Mouse (Mus musculus) forebrain, embryonic 16.5 days (tissue): ENCODE results near the gene Lyrm4. TPM values are rescaled to one million over a fixed set of nuclear protein-coding genes. Genes with fewer than 3 reads are reported as not detected.

ENCODE experiments used
- ATAC-seq: fragments of 200-750 bp; cut with Nextera tagmentation; 2 replicates; pipeline ENCODE4 v1.8.0; 2017; ENCODE audit warnings: mild to moderate bottlenecking, moderate library complexity
- H3K27ac ChIP-seq: fragments of 300-500 bp; sonication (generic); 2 replicates; pipeline ENCODE4 v1.5.1; 2014; ENCODE audit warnings: low read length, control low read depth
- H3K27me3 ChIP-seq: fragments of 300-500 bp; sonication (generic); replicated peaks from 2 replicates; pipeline ENCODE4 v1.6.1; 2014; ENCODE audit warnings: low read length; ENCODE audit not compliant: control insufficient read depth, insufficient read depth
- H3K36me3 ChIP-seq: fragments of 300-500 bp; sonication (generic); 2 replicates; pipeline ENCODE4 v1.6.1; 2014; ENCODE audit not compliant: control insufficient read depth, insufficient read depth
- H3K4me1 ChIP-seq: fragments of 300-500 bp; sonication (generic); replicated peaks from 2 replicates; pipeline ENCODE4 v1.6.1; 2014; ENCODE audit warnings: low read length; ENCODE audit not compliant: control insufficient read depth, insufficient read depth
- H3K4me2 ChIP-seq: fragments of 300-500 bp; sonication (generic); 2 replicates; pipeline ENCODE4 v1.6.1; 2014; ENCODE audit warnings: mild to moderate bottlenecking, low read length, control low read depth
- H3K4me3 ChIP-seq: fragments of 300-500 bp; sonication (generic); replicated peaks from 2 replicates; pipeline ENCODE4 v1.5.1; 2014; ENCODE audit warnings: mild to moderate bottlenecking, low read length, control low read depth
- H3K9ac ChIP-seq: fragments of 300-500 bp; sonication (generic); replicated peaks from 2 replicates; pipeline ENCODE4 v1.6.1; 2014; ENCODE audit warnings: low read depth, low read length, control low read depth
- H3K9me3 ChIP-seq: fragments of 300-500 bp; sonication (generic); 2 replicates; pipeline ENCODE4 v1.6.1; 2016; ENCODE audit warnings: low read length; ENCODE audit not compliant: control insufficient read depth
- WGBS: fragments of 180-500 bp; shearing (Covaris S2); extraction: QIAGEN DNeasy Blood & Tissue Kit; methylation state at CpG from one replicate; pipeline ENCODE4 v1.1.7; 2014; 5-methylcytosine and 5-hydroxymethylcytosine counted together
- polyA plus RNA-seq: library from polyadenylated mRNA; unstranded; fragments of >200 nt; fragmentation: Nextera tagmentation; extraction: Ambion mirVana; gene quantifications from 2 replicates; pipeline ENCODE4 v1.2.1, GENCODE M21; 2015

The Lyrm4 gene
- polyA plus RNA-seq, 1 experiment from 2014 or later: 37.1 TPM

DNA sequence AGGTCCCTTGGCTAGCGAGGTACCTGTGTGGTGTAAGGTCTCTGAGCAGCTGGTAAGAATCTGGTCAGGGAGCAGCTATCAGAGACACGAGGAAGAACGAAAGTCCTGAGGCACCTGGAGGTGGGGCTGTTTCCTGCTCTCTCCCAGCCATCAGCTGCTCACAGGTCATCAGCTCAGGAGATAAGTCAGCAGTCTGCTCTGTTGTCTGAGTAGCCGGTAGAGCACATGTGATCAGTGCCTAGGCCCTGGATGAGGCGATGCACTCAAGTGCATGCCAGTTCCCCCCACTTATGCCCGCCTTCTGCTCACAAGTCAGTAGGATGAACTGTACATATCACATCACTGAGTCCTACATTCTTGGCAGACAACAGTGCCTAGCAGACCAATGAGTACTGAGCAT is 134.3 kb downstream of the Lyrm4 start:
- no peak for ATAC-seq
- Histone ChIP-seq H3K9ac (no peak overlapping the region), H3K36me3 (no peaks in the 10 kb centered on the region), H3K4me1 (peaks cover 10% of the 10 kb centered on the region), H3K4me2 (no peak overlapping the region), H3K27me3 (no peaks in the 10 kb centered on the region), H3K4me3 (no peak overlapping the region), H3K9me3 (no peaks in the 10 kb centered on the region), H3K27ac (no peak overlapping the region)
- WGBS: 91% methylated on average over 6 of the region's 6 CpGs

DNA sequence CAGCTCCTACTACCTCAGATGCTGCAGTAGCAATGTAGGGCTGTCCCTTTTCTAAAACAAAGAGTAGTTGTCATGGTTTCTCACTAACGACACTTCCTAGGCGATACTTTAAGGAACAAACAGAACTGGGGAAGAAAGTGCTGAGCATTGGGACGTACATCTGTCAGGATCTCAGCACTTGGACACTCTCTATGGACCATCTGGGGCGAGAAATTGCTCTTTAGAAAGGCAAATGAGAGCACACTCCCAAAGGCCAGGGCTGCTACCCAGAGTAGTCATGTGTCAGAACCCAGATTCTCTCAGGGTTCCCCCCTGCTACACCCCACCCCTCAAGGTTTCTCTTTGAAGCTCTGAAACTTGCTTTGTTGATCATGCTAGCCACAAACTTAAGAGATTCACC is 136.9 kb downstream of the Lyrm4 start:
- H3K4me2 ChIP-seq: no peak overlapping the region
- peaks cover 14% of the 10 kb centered on the region for H3K4me1 ChIP-seq
- no peaks in the 10 kb centered on the region for H3K27me3 ChIP-seq
- H3K9me3 ChIP-seq: no peaks in the 10 kb centered on the region
- H3K27ac ChIP-seq: peak overlapping the region; percentile 69
- ATAC-seq: peak; percentile 82
- WGBS: 17% methylated on average over 4 of the region's 4 CpGs
- no peaks in the 10 kb centered on the region for H3K36me3 ChIP-seq
- no peak overlapping the region for H3K9ac ChIP-seq
- H3K4me3 ChIP-seq: no peak overlapping the region

DNA sequence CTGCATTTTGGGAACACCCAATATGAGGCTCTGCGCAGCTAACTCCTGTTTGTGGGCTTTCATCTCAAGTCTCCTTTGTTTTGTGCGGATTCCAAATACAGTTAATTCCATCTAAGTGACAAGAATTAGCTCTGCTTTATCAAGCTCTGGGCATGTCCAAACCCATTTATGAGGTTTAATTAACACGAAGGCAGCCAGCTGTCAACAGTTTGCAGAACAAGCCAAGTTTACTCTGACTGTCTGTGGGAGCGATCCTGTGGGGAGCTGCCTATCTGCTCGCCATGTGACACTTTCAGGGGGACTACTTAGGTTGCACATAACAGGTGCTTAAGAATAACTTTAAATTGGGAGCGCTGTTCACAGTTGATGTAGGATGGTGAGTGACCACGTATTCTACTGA is 140.4 kb downstream of the Lyrm4 start:
- Histone ChIP-seq H3K4me3 (no peak overlapping the region), H3K4me1 (peaks cover 14% of the 10 kb centered on the region), H3K27me3 (no peaks in the 10 kb centered on the region), H3K9me3 (no peaks in the 10 kb centered on the region), H3K36me3 (no peaks in the 10 kb centered on the region), H3K4me2 (no peak overlapping the region), H3K27ac (no peak overlapping the region), H3K9ac (no peak overlapping the region)
- ATAC-seq: peak; percentile 62
- 55% methylated on average over 7 of the region's 7 CpGs for WGBS

DNA sequence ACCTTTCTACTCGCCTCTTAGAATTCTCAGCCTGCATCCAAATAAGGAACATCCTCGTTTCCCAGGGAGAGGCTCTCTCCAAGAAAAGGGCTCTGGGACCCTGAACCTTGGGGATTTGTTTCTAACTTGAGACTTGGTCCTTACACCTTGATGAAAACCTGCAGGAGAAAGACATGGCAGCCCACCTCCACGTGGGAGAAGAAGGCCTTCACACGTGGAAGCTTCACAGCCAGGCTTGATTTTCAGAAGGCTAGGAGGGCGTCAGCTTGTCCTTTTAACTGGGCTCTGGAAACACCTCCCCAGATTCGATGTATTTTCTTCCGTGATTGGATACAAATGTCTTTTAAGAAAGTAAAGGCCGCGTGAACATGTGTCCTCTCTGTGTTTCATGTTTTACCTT is 147.5 kb downstream of the Lyrm4 start:
- no peak overlapping the region for H3K9ac ChIP-seq
- peaks cover 17% of the 10 kb centered on the region for H3K4me1 ChIP-seq

DNA sequence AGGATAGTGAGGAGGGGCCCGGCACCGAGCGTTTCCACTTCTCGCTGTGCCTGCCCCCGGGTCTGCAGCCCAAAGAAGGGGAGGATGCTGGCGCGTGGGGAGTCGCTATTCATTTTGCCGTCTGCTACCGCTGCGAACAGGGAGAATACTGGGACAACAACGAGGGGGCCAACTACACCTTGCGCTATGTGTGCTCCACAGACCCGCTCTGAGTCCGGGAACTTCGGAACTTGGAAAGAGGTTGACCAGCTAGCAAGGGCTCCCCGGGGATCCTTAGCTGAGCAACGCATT is 147.9 kb downstream of the Lyrm4 start:
- Histone ChIP-seq H3K27ac (no peak overlapping the region), H3K9ac (peak overlapping the region; percentile 68), H3K9me3 (no peaks in the 10 kb centered on the region), H3K27me3 (peaks cover 6% of the 10 kb centered on the region; the same call in 1 of the 2 replicates), H3K36me3 (no peaks in the 10 kb centered on the region), H3K4me1 (peaks cover 17% of the 10 kb centered on the region), H3K4me3 (peak overlapping the region; percentile 68), H3K4me2 (peak overlapping the region; percentile 100)
- ATAC-seq: peak; percentile 54; the same call in 1 of the 2 replicates
- WGBS: under 1% methylated on average over 18 of the region's 18 CpGs

More for the DNA sequence above, 147.5 kb downstream of the Lyrm4 start:
- Histone ChIP-seq H3K27ac (no peak overlapping the region), H3K36me3 (no peaks in the 10 kb centered on the region), H3K4me2 (peak overlapping the region; percentile 100), H3K27me3 (peaks cover 6% of the 10 kb centered on the region; the same call in 1 of the 2 replicates), H3K9me3 (no peaks in the 10 kb centered on the region), H3K4me3 (peak overlapping the region; percentile 68)
- no peak for ATAC-seq
- WGBS: 24% methylated on average over 9 of the region's 9 CpGs

DNA sequence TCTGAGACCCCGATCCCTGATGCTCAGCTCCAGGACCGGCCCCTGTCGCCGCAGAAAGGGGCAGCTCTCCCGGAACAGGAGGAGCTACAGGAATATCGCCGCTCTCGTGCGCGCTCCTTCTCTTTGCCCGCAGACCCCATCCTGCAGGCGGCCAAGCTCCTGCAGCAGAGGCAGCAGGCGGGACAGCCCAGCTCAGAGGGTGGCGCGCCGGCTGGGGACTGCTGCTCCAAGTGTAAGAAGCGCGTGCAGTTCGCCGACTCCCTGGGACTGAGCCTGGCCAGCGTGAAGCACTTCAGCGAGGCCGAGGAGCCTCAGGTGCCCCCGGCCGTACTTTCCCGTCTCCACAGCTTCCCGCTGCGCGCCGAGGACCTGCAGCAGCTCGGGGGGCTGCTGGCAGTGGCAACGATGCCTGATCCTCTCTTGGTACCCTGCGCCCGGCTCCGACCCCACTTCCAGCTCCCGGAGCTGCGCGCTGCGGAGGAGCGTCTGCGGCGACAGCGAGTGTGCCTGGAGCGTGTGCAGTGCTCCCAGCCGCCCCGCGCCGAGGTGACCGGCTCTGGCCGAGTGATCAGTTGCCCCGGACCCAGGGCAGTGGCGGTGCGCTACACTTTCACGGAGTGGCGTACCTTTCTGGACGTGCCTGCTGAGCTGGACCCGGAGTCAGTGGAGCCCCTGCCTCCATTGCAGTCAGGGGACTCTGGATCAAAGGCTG is 148.5 kb downstream of the Lyrm4 start:
- peak overlapping the region; percentile 68 for H3K4me3 ChIP-seq
- H3K4me2 ChIP-seq: peak overlapping the region; percentile 100
- peaks cover 6% of the 10 kb centered on the region; the same call in 1 of the 2 replicates for H3K27me3 ChIP-seq
- no peaks in the 10 kb centered on the region for H3K9me3 ChIP-seq
- peaks cover 17% of the 10 kb centered on the region for H3K4me1 ChIP-seq
- no peaks in the 10 kb centered on the region for H3K36me3 ChIP-seq
- H3K27ac ChIP-seq: no peak overlapping the region
- H3K9ac ChIP-seq: peak overlapping the region; percentile 68
- under 1% methylated on average over 55 of the region's 57 CpGs for WGBS
- peak; percentile 79 for ATAC-seq

GRCm38 (mm10) chr13:35968131-35968718 is 149.1 kb downstream of the Lyrm4 start:
- peak overlapping the region; percentile 100 for H3K4me2 ChIP-seq
- peaks cover 6% of the 10 kb centered on the region; the same call in 1 of the 2 replicates for H3K27me3 ChIP-seq
- peak overlapping the region; percentile 68 for H3K9ac ChIP-seq
- H3K36me3 ChIP-seq: no peaks in the 10 kb centered on the region
- under 1% methylated on average over 38 of the region's 38 CpGs for WGBS
- peak; percentile 47 for ATAC-seq
- no peak overlapping the region for H3K27ac ChIP-seq
- peak overlapping the region; percentile 68 for H3K4me3 ChIP-seq
- peaks cover 17% of the 10 kb centered on the region for H3K4me1 ChIP-seq
- no peaks in the 10 kb centered on the region for H3K9me3 ChIP-seq

- Histone ChIP-seq H3K36me3 (no peaks in the 10 kb centered on the region), H3K4me2 (peak overlapping the region; percentile 100), H3K9me3 (no peaks in the 10 kb centered on the region), H3K9ac (peak overlapping the region; percentile 68; the same call in 1 of the 2 replicates), H3K27me3 (peaks cover 6% of the 10 kb centered on the region; the same call in 1 of the 2 replicates), H3K4me3 (peak overlapping the region; percentile 68), H3K4me1 (peaks cover 17% of the 10 kb centered on the region), H3K27ac (no peak overlapping the region)
- 3% methylated on average over 14 of the region's 15 CpGs for WGBS
- ATAC-seq: no peak
Measured at GRCm38 (mm10) chr13:35967690-35968089, 149.6 kb downstream of the Lyrm4 start.

DNA sequence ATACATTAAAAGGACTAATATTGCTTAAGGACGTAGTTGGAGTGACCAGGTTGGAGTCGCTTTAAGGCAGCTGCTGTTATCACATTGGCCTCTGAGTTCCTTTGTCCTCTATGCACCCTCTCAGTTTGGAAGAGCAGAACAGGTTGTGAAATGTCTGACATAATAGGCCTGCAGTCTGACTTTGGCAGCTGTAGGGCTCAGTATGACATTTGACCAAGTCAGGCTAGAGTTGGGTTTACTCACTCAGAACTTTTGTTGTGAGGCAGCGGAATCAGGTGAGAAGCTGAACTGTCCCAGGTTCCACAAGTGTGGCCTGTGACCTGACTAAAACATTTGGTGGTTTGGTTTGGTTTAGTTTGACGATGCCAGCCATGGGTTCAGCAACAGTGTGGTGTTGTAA is 153.7 kb downstream of the Lyrm4 start:
- Histone ChIP-seq H3K4me3 (no peak overlapping the region), H3K27me3 (peaks cover 6% of the 10 kb centered on the region; the same call in 1 of the 2 replicates), H3K27ac (no peak overlapping the region), H3K9me3 (no peaks in the 10 kb centered on the region), H3K36me3 (no peaks in the 10 kb centered on the region), H3K9ac (no peak overlapping the region), H3K4me1 (peaks cover 8% of the 10 kb centered on the region), H3K4me2 (no peak overlapping the region)
- ATAC-seq: no peak
- WGBS: 93% methylated on average over 4 of the region's 4 CpGs
